Mouse (Mus musculus) gastrocnemius, postnatal 4 days (tissue): ENCODE results near the gene Npr1. TPM values are rescaled to one million over a fixed set of nuclear protein-coding genes. Genes with fewer than 3 reads are reported as not detected.

Experiments used
- DNase-seq, 2 experiments: peaks; one replicate each; pipeline ENCODE4 v3.0.0; 2021 to 2022; ENCODE audit warnings: low spot score in 2 of 2, mixed read lengths in 2 of 2
- total RNA-seq, 2 experiments: library from RNA; stranded (reverse); gene quantifications; 2 replicates each; pipeline ENCODE4 v1.2.3; 2021

Npr1 gene
- total RNA-seq, 2 experiments from 2014 or later = 25.9 to 26.4 TPM

- DNase-seq = no peak
Measured at GRCm38 (mm10) chr3:90443977-90444376, 21.7 kb downstream of the Npr1 start.

- no peak for DNase-seq
Measured at GRCm38 (mm10) chr3:90440756-90441155, 24.9 kb downstream of the Npr1 start.

- no peak for DNase-seq
Measured at GRCm38 (mm10) chr3:90437131-90437530, 28.5 kb downstream of the Npr1 start.

GRCm38 (mm10) chr3:90434073-90434730 is 31.5 kb downstream of the Npr1 start:
- DNase-seq = no peak

- peak; percentile 94 to 99 for DNase-seq
Measured at GRCm38 (mm10) chr3:90433381-90434020, 32.2 kb downstream of the Npr1 start, which contains the start of gene Ints3. Gene Ints3, minus strand, starts transcription at chr3:90433622.

GRCm38 (mm10) chr3:90432811-90433219 is 32.9 kb downstream of the Npr1 start:
- DNase-seq = peak in 1 of 2 experiments; percentile 58

- no peak for DNase-seq
Measured at GRCm38 (mm10) chr3:90432348-90432747, 33.3 kb downstream of the Npr1 start.

- DNase-seq = no peak
Measured at GRCm38 (mm10) chr3:90429576-90429975, 36.1 kb downstream of the Npr1 start.

- DNase-seq = no peak
Measured at GRCm38 (mm10) chr3:90428186-90428585, 37.5 kb downstream of the Npr1 start.

- no peak for DNase-seq
Measured at GRCm38 (mm10) chr3:90427574-90427973, 38.1 kb downstream of the Npr1 start.

GRCm38 (mm10) chr3:90425499-90425898 is 40.2 kb downstream of the Npr1 start:
- no peak for DNase-seq

GRCm38 (mm10) chr3:90423549-90423948 is 42.1 kb downstream of the Npr1 start:
- no peak for DNase-seq

- DNase-seq = no peak
Measured at GRCm38 (mm10) chr3:90420696-90421095, 45.0 kb downstream of the Npr1 start.

- DNase-seq = no peak
Measured at GRCm38 (mm10) chr3:90413011-90413396, 52.7 kb downstream of the Npr1 start.

GRCm38 (mm10) chr3:90412312-90413010 is 53.2 kb downstream of the Npr1 start:
- DNase-seq = peak; percentile 63 to 74

GRCm38 (mm10) chr3:90408721-90409120 is 56.9 kb downstream of the Npr1 start:
- no peak for DNase-seq

- DNase-seq = no peak
Measured at GRCm38 (mm10) chr3:90406414-90406813, 59.3 kb downstream of the Npr1 start.

- no peak for DNase-seq
Measured at GRCm38 (mm10) chr3:90404609-90405008, 61.1 kb downstream of the Npr1 start.

- DNase-seq = no peak
Measured at GRCm38 (mm10) chr3:90404121-90404520, 61.5 kb downstream of the Npr1 start.

- DNase-seq = no peak
Measured at GRCm38 (mm10) chr3:90400993-90401392, 64.7 kb downstream of the Npr1 start.
